Mouse (Mus musculus) Patski (cell line): ENCODE measurements around the gene Ahnak. TPM values are rescaled to one million over a fixed set of nuclear protein-coding genes. Genes with fewer than 3 reads are reported as not detected.
"Not testable (repeated sequence)": the region's sequence is repeated elsewhere in the genome, so short reads cannot be mapped to it uniquely, and the experiment has no call there.

Experiments
- ATAC-seq: fragments of 100-300 bp; one replicate; pipeline ENCODE4 v1.8.0; 2021
- CTCF ChIA-PET: fragments of 350-600 bp; sonication (Branson Sonifier 250); formaldehyde crosslinking; loops from one replicate; lab custom pipeline; 2022; ENCODE audit warnings: inconsistent platforms; lab: Charles Lee
- POLR2A ChIA-PET: fragments of 350-600 bp; sonication (Branson Sonifier 250); formaldehyde crosslinking; loops from one replicate; lab custom pipeline; 2022; ENCODE audit warnings: antibody characterized with exemption, inconsistent platforms; lab: Charles Lee
- DNase-seq: peaks from one replicate; pipeline ENCODE4 v3.0.0-alpha.2; 2011; ENCODE audit warnings: low read depth, low spot score
- H3K27me3 ChIP-seq: fragments of 371-371 bp; one replicate; pipeline ENCODE4 v1.5.1; 2021
- CTCF ChIP-seq: fragments of 100-300 bp; IDR thresholded peaks from one replicate; pipeline ENCODE4 v1.5.1; 2021
- in situ Hi-C: fragments of 300-500 bp; cut with MboI; formaldehyde crosslinking; loops from 3 replicates; pipeline ENCODE4 v1.11.1; 2018; ENCODE audit warnings: low pct_unique_long_range_greater_than_20kb, mixed read lengths
- polyA plus RNA-seq: library from polyadenylated mRNA; unstranded; gene quantifications from one replicate; pipeline ENCODE4 v1.2.3, GENCODE M21; 2021

The Ahnak gene
- polyA plus RNA-seq, 1 experiment from 2014 or later, result 57.7 TPM

GRCm38 (mm10) chr19:9044291-9044690, 55.2 kb downstream of the Ahnak start:
- no peaks in the 10 kb centered on the region for H3K27me3 ChIP-seq
- no peak for DNase-seq
- no peak for TF ChIP-seq CTCF
- ChIA-PET CTCF (interaction anchor here (1.1 to 1.3 kb wide), 2 partner anchors 13 to 15 kb away, joined by 3 read pairs; no protein-coding TSS in a partner anchor), POLR2A (interaction anchor here (1.0 kb wide), 1 partner anchor 14 kb away, joined by 4 read pairs; no protein-coding TSS in a partner anchor)
- in situ Hi-C loops, result no loop called here
- no peak for ATAC-seq

DNA sequence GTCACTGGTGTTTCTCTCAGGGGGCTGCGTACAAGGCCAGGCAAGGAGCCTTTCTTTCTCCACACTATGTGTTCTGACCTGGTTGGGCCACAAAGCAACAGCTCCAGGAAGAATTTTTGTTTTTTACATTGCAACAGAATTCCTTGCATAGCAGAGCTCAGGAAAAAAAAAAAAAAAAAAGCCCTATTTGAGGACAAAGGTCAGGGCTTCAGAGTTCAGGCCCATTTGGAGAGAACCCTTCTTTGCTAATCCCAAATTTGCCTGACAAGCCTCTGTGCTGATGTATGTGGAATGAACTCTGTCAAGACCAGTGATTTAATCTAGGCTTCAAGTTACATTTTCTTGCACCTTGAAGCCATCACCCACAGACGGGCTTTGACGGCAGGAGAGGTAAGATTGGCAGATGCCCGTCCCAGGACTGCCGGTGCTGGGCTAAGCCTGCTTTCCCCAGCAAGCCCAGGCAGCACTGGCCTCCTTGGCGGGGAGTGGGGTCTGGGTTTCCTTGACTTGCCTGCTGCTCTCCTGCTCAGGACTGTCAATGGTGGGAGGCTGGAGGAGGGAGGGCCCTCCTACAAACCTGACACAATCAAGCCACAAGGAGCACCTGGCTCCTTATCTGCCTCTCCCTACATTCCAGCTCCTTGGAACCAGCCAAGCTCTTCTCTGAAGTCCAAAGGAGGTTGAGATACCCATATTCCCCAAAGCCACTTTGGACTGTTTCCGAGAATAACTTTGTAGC, 58.3 kb downstream of the Ahnak start:
- TF ChIP-seq CTCF, result no peak
- ATAC-seq, result no peak
- in situ Hi-C loops, result no loop called here
- no peak for DNase-seq
- POLR2A ChIA-PET, result interaction anchor here (0.6 to 1.6 kb wide), 2 partner anchors 11 to 92 kb away, joined by 3 read pairs; no protein-coding TSS in a partner anchor
- no peaks in the 10 kb centered on the region for H3K27me3 ChIP-seq
- CTCF ChIA-PET, result interaction anchor here (1.0 to 1.5 kb wide), 2 partner anchors 13 to 15 kb away, joined by 3 read pairs; no protein-coding TSS in a partner anchor

GRCm38 (mm10) chr19:9047946-9048387, 58.9 kb downstream of the Ahnak start:
- DNase-seq (no peak), ATAC-seq (no peak)
- CTCF ChIA-PET, result interaction anchor here (1.5 kb wide), 1 partner anchor 16 kb away, joined by 3 read pairs; no protein-coding TSS in a partner anchor
- no peaks in the 10 kb centered on the region for H3K27me3 ChIP-seq
- no peak for TF ChIP-seq CTCF
- POLR2A ChIA-PET, result no interaction called here
- in situ Hi-C loops, result no loop called here

GRCm38 (mm10) chr19:9048981-9049687, 60.0 kb downstream of the Ahnak start:
- ATAC-seq, result no peak
- ChIA-PET POLR2A (interaction anchor here (0.6 kb wide), 1 partner anchor 72 kb away, joined by 3 read pairs; no protein-coding TSS in a partner anchor), CTCF (interaction anchor here (1.1 kb wide), 1 partner anchor 9 kb away, joined by 3 read pairs; no protein-coding TSS in a partner anchor)
- in situ Hi-C loops, result no loop called here
- no peaks in the 10 kb centered on the region for H3K27me3 ChIP-seq
- no peak for DNase-seq
- no peak for TF ChIP-seq CTCF

GRCm38 (mm10) chr19:9050294-9051229, 61.5 kb downstream of the Ahnak start:
- no peak for TF ChIP-seq CTCF
- POLR2A ChIA-PET, result no interaction called here
- in situ Hi-C loops, result no loop called here
- DNase-seq, result no peak
- no peak for ATAC-seq
- CTCF ChIA-PET, result interaction anchor here (1.0 to 1.1 kb wide), 2 partner anchors 23 to 53 kb away, joined by 3 to 4 read pairs; no protein-coding TSS in a partner anchor
- no peaks in the 10 kb centered on the region for H3K27me3 ChIP-seq

DNA sequence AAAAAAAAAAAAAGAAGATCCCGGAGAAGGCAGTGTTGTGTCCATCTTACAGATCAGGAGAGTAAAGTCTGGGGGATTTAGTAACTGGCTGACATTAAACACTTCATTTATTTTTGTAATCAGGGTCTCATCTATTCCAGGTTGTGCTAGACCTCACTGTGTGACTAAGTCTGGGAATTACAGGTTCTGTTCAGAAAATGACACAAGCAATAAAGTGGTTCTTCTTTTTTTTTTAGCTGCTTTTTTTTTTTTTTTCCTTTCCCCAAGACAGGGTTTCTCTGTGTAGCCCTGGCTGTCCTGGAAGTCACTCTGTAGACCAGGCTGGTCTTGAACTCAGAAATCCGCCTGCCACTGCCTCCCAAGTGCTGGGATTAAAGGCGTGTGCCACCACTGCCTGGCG, 62.9 kb downstream of the Ahnak start:
- POLR2A ChIA-PET, ATAC-seq, DNase-seq, H3K27me3 ChIP-seq, in situ Hi-C loops: not testable (repeated sequence)
- CTCF ChIA-PET, result interaction anchor here (0.7 to 3.3 kb wide), 4 partner anchors 11 to 29 kb away, joined by 3 to 12 read pairs (median 4); no protein-coding TSS in a partner anchor

GRCm38 (mm10) chr19:9052803-9053431, 63.8 kb downstream of the Ahnak start:
- TF ChIP-seq CTCF, result no peak
- in situ Hi-C loops, result no loop called here
- POLR2A ChIA-PET, result interaction anchor here (0.6 to 0.7 kb wide), 3 partner anchors 13 to 122 kb away, joined by 3 to 7 read pairs (median 3); no protein-coding TSS in a partner anchor
- CTCF ChIA-PET, result interaction anchor here (0.6 to 3.3 kb wide), 9 partner anchors 9 to 57 kb away, joined by 3 to 12 read pairs (median 3); no protein-coding TSS in a partner anchor
- DNase-seq (no peak), ATAC-seq (peak; percentile 95)
- no peaks in the 10 kb centered on the region for H3K27me3 ChIP-seq

GRCm38 (mm10) chr19:9055153-9055552, 66.1 kb downstream of the Ahnak start:
- H3K27me3 ChIP-seq, result no peaks in the 10 kb centered on the region
- ATAC-seq (no peak), DNase-seq (no peak)
- ChIA-PET POLR2A (no interaction called here), CTCF (interaction anchor here (1.1 to 3.3 kb wide), 2 partner anchors 20 to 24 kb away, joined by 3 to 12 read pairs; no protein-coding TSS in a partner anchor)
- in situ Hi-C loops, result no loop called here
- peak; percentile 61 for TF ChIP-seq CTCF
